Mouse (Mus musculus) forebrain, embryonic 10.5 days (tissue): ENCODE results near the gene Pld1. TPM values are rescaled to one million over a fixed set of nuclear protein-coding genes. Genes with fewer than 3 reads are reported as not detected.

ENCODE experiments used
- DNase-seq: peaks from one replicate; pipeline ENCODE4 v3.0.0-alpha.2; 2017; ENCODE audit warnings: low spot score; ENCODE audit errors: extremely low spot score
- H3K27ac ChIP-seq: fragments of 300-500 bp; sonication (generic); 2 replicates; pipeline ENCODE4 v1.5.1; 2016; ENCODE audit warnings: mild to moderate bottlenecking
- H3K27me3 ChIP-seq: fragments of 300-500 bp; sonication (generic); 2 replicates; pipeline ENCODE4 v1.6.1; 2016; ENCODE audit warnings: mild to moderate bottlenecking; ENCODE audit not compliant: poor library complexity, severe bottlenecking
- H3K36me3 ChIP-seq: fragments of 300-500 bp; sonication (generic); replicated peaks from 2 replicates; pipeline ENCODE4 v1.6.1; 2016; ENCODE audit warnings: mild to moderate bottlenecking, moderate library complexity
- H3K4me1 ChIP-seq: fragments of 300-500 bp; sonication (generic); 2 replicates; pipeline ENCODE4 v1.6.1; 2016
- H3K4me3 ChIP-seq: fragments of 300-500 bp; sonication (generic); 2 replicates; pipeline ENCODE4 v1.5.1; 2016; ENCODE audit warnings: mild to moderate bottlenecking, moderate library complexity
- H3K9me3 ChIP-seq: fragments of 300-500 bp; sonication (generic); 2 replicates; pipeline ENCODE4 v1.6.1; 2016; ENCODE audit warnings: mild to moderate bottlenecking, moderate library complexity
- WGBS: fragments of 180-500 bp; shearing (Covaris S2); methylation state at CpG from one replicate; pipeline ENCODE4 v1.1.7; 2016; 5-methylcytosine and 5-hydroxymethylcytosine counted together
- polyA plus RNA-seq: library from polyadenylated mRNA; unstranded; fragments of >200 nt; fragmentation: Nextera tagmentation; extraction: Ambion mirVana; gene quantifications from 2 replicates; pipeline ENCODE4 v1.2.1, GENCODE M21; 2016

Gene Pld1
- polyA plus RNA-seq, 1 experiment from 2014 or later, result 1.8 TPM

GRCm38 (mm10) chr3:28158916-28159315 lies 220.4 kb downstream of the Pld1 start:
- 87% methylated on average over 3 of the region's 3 CpGs for WGBS
- no peak for DNase-seq

GRCm38 (mm10) chr3:28162346-28162745 lies 223.9 kb downstream of the Pld1 start:
- WGBS, result 90% methylated on average over 4 of the region's 4 CpGs
- H3K36me3 ChIP-seq, result no peaks in the 10 kb centered on the region
- DNase-seq, result no peak

More at GRCm38 (mm10) chr3:28158916-28159315, 220.4 kb downstream of the Pld1 start:
- H3K36me3 ChIP-seq, result no peaks in the 10 kb centered on the region
- H3K4me1 ChIP-seq, result no peaks in the 10 kb centered on the region
- H3K9me3 ChIP-seq, result 0 out of 2 replicates have a peak, but pooled peaks cover 3% of the 10 kb centered on the region
- H3K4me3 ChIP-seq, result no peak overlapping the region
- H3K27ac ChIP-seq, result no peak overlapping the region
- H3K27me3 ChIP-seq, result no peaks in the 10 kb centered on the region

GRCm38 (mm10) chr3:28164678-28165077 lies 226.2 kb downstream of the Pld1 start:
- 63% methylated on average over 1 of the region's 1 CpGs for WGBS
- no peak for DNase-seq
- H3K27me3 ChIP-seq, result no peaks in the 10 kb centered on the region
- no peaks in the 10 kb centered on the region for H3K9me3 ChIP-seq
- H3K4me3 ChIP-seq, result no peak overlapping the region
- H3K4me1 ChIP-seq, result no peaks in the 10 kb centered on the region
- no peak overlapping the region for H3K27ac ChIP-seq
- H3K36me3 ChIP-seq, result no peaks in the 10 kb centered on the region

More at GRCm38 (mm10) chr3:28162346-28162745, 223.9 kb downstream of the Pld1 start:
- H3K27ac ChIP-seq, result no peak overlapping the region
- H3K9me3 ChIP-seq, result no peaks in the 10 kb centered on the region
- no peak overlapping the region for H3K4me3 ChIP-seq
- no peaks in the 10 kb centered on the region for H3K27me3 ChIP-seq
- no peaks in the 10 kb centered on the region for H3K4me1 ChIP-seq

GRCm38 (mm10) chr3:28165598-28165997 lies 227.1 kb downstream of the Pld1 start:
- H3K9me3 ChIP-seq, result no peaks in the 10 kb centered on the region
- DNase-seq, result peak; percentile 55
- H3K27me3 ChIP-seq, result no peaks in the 10 kb centered on the region
- no peaks in the 10 kb centered on the region for H3K36me3 ChIP-seq
- WGBS, result 0% methylated on average over 1 of the region's 1 CpGs
- no peak overlapping the region for H3K4me3 ChIP-seq
- H3K27ac ChIP-seq, result no peak overlapping the region
- H3K4me1 ChIP-seq, result peaks cover 5% of the 10 kb centered on the region

- Histone ChIP-seq H3K4me1 (peaks cover 20% of the 10 kb centered on the region), H3K27ac (no peak overlapping the region), H3K9me3 (no peaks in the 10 kb centered on the region), H3K27me3 (no peaks in the 10 kb centered on the region), H3K36me3 (no peaks in the 10 kb centered on the region), H3K4me3 (no peak overlapping the region)
- WGBS, result 82% methylated on average over 6 of the region's 6 CpGs
- DNase-seq, result no peak
These were observed 229.5 kb downstream of the Pld1 start for GRCm38 (mm10) chr3:28167796-28168505.

- 44% methylated on average over 17 of the region's 17 CpGs for WGBS
- no peak overlapping the region for H3K4me3 ChIP-seq
- DNase-seq, result no peak
- H3K27ac ChIP-seq, result no peak overlapping the region
- no peaks in the 10 kb centered on the region for H3K27me3 ChIP-seq
- H3K4me1 ChIP-seq, result peaks cover 28% of the 10 kb centered on the region
- no peaks in the 10 kb centered on the region for H3K36me3 ChIP-seq
- H3K9me3 ChIP-seq, result no peaks in the 10 kb centered on the region
These were observed 232.6 kb downstream of the Pld1 start for GRCm38 (mm10) chr3:28170911-28171618.

- Histone ChIP-seq H3K27ac (peak overlapping the region; percentile 81), H3K27me3 (no peaks in the 10 kb centered on the region), H3K36me3 (no peaks in the 10 kb centered on the region), H3K4me1 (peaks cover 25% of the 10 kb centered on the region), H3K9me3 (no peaks in the 10 kb centered on the region), H3K4me3 (peak overlapping the region; percentile 45)
- peak; percentile 82 for DNase-seq
- 12% methylated on average over 21 of the region's 21 CpGs for WGBS
These were observed 237.8 kb downstream of the Pld1 start for GRCm38 (mm10) chr3:28175997-28176967.

GRCm38 (mm10) chr3:28178333-28178732 lies 239.8 kb downstream of the Pld1 start:
- Histone ChIP-seq H3K27me3 (no peaks in the 10 kb centered on the region), H3K9me3 (no peaks in the 10 kb centered on the region), H3K36me3 (no peaks in the 10 kb centered on the region), H3K4me1 (peaks cover 16% of the 10 kb centered on the region), H3K4me3 (no peak overlapping the region), H3K27ac (no peak overlapping the region)
- DNase-seq, result no peak
- 82% methylated on average over 6 of the region's 6 CpGs for WGBS

Other genes starting within 250 kb of the Pld1 start
- gene Fndc3b, start 227.4 kb upstream of the Pld1 start, polyA plus RNA-seq, result 9.9 and 10.8 TPM in 2 replicates
- not detected in 2 replicates for gene Tmem212, start 42.3 kb upstream of the Pld1 start, polyA plus RNA-seq